Mouse (Mus musculus): ENCODE data around the gene Ola1. TPM values are rescaled to one million over a fixed set of nuclear protein-coding genes. Genes with fewer than 3 reads are reported as not detected.

Gene Ola1
- total and polyA plus RNA-seq, 3 experiments = 114 to 182 (median 175) TPM

- dilution Hi-C loops (cut with MboI; ENCODE audit: extremely low pct_ligation_motif_present, extremely low pct_unique_long_range_greater_than_20kb, low sequenced_read_pairs) = no loop called here
These were observed 131.1 kb downstream of the Ola1 start for GRCm38 (mm10) chr2:73087641-73088040.

GRCm38 (mm10) chr2:73085669-73086304 is 132.9 kb downstream of the Ola1 start:
- Histone ChIP-seq H3K9me3 (replicated peaks; ENCODE audit: low read length) (no peaks in the 10 kb centered on the region), H3K4me3 (replicated peaks in 1 of 3; ENCODE audit: low read depth in 2 of 3, low read length in 2 of 3, poor library complexity in 1 of 3) (no peak overlapping the region), H3K9ac (ENCODE audit: insufficient read depth, low read depth) (no peak overlapping the region), H3K27me3 (replicated peaks) (no peaks in the 10 kb centered on the region), H3K27ac (ENCODE audit: insufficient read depth, low read depth) (no peak overlapping the region), H3K4me1 (ENCODE audit: control insufficient read depth in 1 of 2, insufficient read depth in 2 of 2) (peaks cover 2 to 18% of the 10 kb centered on the region in 2 experiments; a peak in 3 of 4 replicates), H3K36me3 (replicated peaks in 1 of 2; ENCODE audit: control insufficient read depth in 1 of 2, insufficient read depth in 1 of 2, low read length in 1 of 2) (peaks cover 0 to 11% of the 10 kb centered on the region in 2 experiments), H3K4me2 (ENCODE audit: insufficient read depth, low read depth, poor library complexity, severe bottlenecking) (no peak overlapping the region), H3K79me2 (replicated peaks; ENCODE audit: control insufficient read depth, extremely low read depth, insufficient read depth, poor library complexity, severe bottlenecking) (no peaks in the 10 kb centered on the region)
- in situ Hi-C loops (cut with MboI; ENCODE audit: low pct_ligation_motif_present, low pct_unique_long_range_greater_than_20kb, low sequenced_read_pairs) = no loop called here
- dilution Hi-C loops (cut with MboI; ENCODE audit: extremely low pct_ligation_motif_present, extremely low pct_unique_long_range_greater_than_20kb, low sequenced_read_pairs) = no loop called here
- no peak for TF ChIP-seq BHLHE40 (IDR thresholded peaks at IDR 0.05; ENCODE audit: low read depth, low read length)
- no peak for TF ChIP-seq ETS1 (conservative IDR thresholded peaks at IDR 0.05; ENCODE audit: low read depth, low read length)
- TF ChIP-seq MYC (IDR thresholded peaks at IDR 0.05; ENCODE audit: low read depth, low read length) = no peak
- no peak for TF ChIP-seq NELFE (IDR thresholded peaks at IDR 0.05; ENCODE audit: low read depth, low read length)
- TF ChIP-seq ZNF384 (IDR thresholded peaks at IDR 0.05; ENCODE audit: low read depth, low read length) = no peak
- DNase-seq (ENCODE audit: extremely low read depth) = no peak

More at GRCm38 (mm10) chr2:73087641-73088040, 131.1 kb downstream of the Ola1 start:
- Histone ChIP-seq H3K4me1 (ENCODE audit: control insufficient read depth in 1 of 2, insufficient read depth in 2 of 2) (peaks cover 2 to 11% of the 10 kb centered on the region in 2 experiments; a peak in 3 of 4 replicates), H3K27me3 (replicated peaks) (no peaks in the 10 kb centered on the region), H3K9me3 (replicated peaks; ENCODE audit: low read length) (no peaks in the 10 kb centered on the region), H3K4me2 (ENCODE audit: insufficient read depth, low read depth, poor library complexity, severe bottlenecking) (no peak overlapping the region), H3K4me3 (replicated peaks in 1 of 3; ENCODE audit: low read depth in 2 of 3, low read length in 2 of 3, poor library complexity in 1 of 3) (no peak overlapping the region), H3K27ac (ENCODE audit: insufficient read depth, low read depth) (no peak overlapping the region), H3K36me3 (replicated peaks in 1 of 2; ENCODE audit: control insufficient read depth in 1 of 2, insufficient read depth in 1 of 2, low read length in 1 of 2) (peaks cover 9 to 22% of the 10 kb centered on the region in 2 experiments), H3K79me2 (replicated peaks; ENCODE audit: control insufficient read depth, extremely low read depth, insufficient read depth, poor library complexity, severe bottlenecking) (no peaks in the 10 kb centered on the region), H3K9ac (ENCODE audit: insufficient read depth, low read depth) (no peak overlapping the region)
- in situ Hi-C loops (cut with MboI; ENCODE audit: low pct_ligation_motif_present, low pct_unique_long_range_greater_than_20kb, low sequenced_read_pairs) = no loop called here
- no peak for DNase-seq (ENCODE audit: extremely low read depth)
- TF ChIP-seq NRF1 (IDR thresholded peaks at IDR 0.05; ENCODE audit: low read depth, low read length) (no peak), IRF4 (IDR thresholded peaks at IDR 0.05; ENCODE audit: low read depth, low read length) (no peak), POLR2AphosphoS2 (IDR thresholded peaks at IDR 0.05; ENCODE audit: low read depth, low read length) (no peak), BHLHE40 (IDR thresholded peaks at IDR 0.05; ENCODE audit: low read depth, low read length) (no peak), ZMIZ1 (IDR thresholded peaks at IDR 0.05; ENCODE audit: low read depth, low read length) (no peak), PAX5 (IDR thresholded peaks at IDR 0.05; ENCODE audit: low read length) (no peak), MYC (IDR thresholded peaks at IDR 0.05; ENCODE audit: low read depth, low read length) (no peak), ZC3H11A (IDR thresholded peaks at IDR 0.05; ENCODE audit: low read depth, low read length) (no peak), EP300 (IDR thresholded peaks at IDR 0.05; ENCODE audit: low read length) (no peak), CHD2 (IDR thresholded peaks at IDR 0.05; ENCODE audit: low read length) (no peak), JUN (IDR thresholded peaks at IDR 0.05; ENCODE audit: insufficient read depth, low read depth, low read length) (no peak), MAFK (IDR thresholded peaks at IDR 0.05; ENCODE audit: insufficient replicate concordance, low read length) (no peak), KAT2A (IDR thresholded peaks at IDR 0.05; ENCODE audit: insufficient replicate concordance, low read length) (no peak), ELF1 (IDR thresholded peaks at IDR 0.05; ENCODE audit: low read depth, low read length) (no peak)

All from CH12.LX (cell line).